In the genomic region with DNA sequence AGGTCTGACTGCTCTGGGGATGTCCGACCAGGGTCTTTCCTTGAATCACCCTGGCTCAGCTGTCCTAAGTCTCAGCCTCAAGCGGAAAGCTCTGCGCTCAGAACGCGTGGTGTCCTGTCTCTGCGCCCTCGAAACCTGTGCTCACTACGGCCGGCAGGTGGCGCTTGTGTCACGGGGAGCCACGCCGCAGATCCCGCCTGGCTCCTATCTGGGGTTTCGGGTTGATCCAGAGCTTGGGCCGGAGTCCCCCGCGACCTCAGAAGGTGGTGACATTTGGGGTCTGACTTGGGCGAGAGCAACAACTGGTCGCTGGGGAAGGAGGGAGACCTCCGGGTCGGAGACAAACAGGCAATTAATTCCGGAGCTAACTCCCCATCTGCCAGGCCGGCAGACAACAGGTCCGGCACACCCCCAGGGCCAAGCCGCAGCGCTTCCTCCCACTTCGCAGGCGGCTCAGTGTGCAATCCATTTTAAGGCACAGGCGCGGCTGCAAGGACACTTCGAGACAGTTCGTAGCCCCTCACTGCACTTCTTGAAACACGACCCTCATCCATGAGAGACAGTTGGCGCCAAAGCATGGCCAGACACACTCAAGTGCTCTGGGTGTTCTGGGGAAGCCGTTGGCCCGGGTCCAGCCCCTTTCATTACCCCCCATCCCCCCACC, we compare ENCODE assay signal across 9 mouse cellular contexts. TPM values are rescaled to one million over a fixed set of nuclear protein-coding genes. Genes with fewer than 3 reads are reported as not detected.
DNase-seq lines count a peak whose midpoint lies in the region; ATAC-seq and TF ChIP-seq lines count a peak whose summit lies in the region.
"Had no signal": no experiment of that assay in that cellular context is flagged by ENCODE, and none has a peak within 500 bp of the region (broad histone marks: within the 10 kb centered on the region; RNA-seq: fewer than 3 reads in every experiment).

No protein-coding gene starts in this region.

- peak overlapping the region; percentile 76; the same call in 1 of the 2 replicates for H3K9ac ChIP-seq in heart, embryonic 14.5 days (ENCODE audit: low read length)
- no peak overlapping the region for H3K9ac ChIP-seq in kidney, postnatal 0 days (ENCODE audit: low read depth, low read length)
- no peak overlapping the region for H3K9ac ChIP-seq in liver, adult 2 months (ENCODE audit: low read depth, low read length)

- peak; percentile 98 for TF ChIP-seq CTCF in kidney, postnatal 0 days (IDR thresholded peaks at IDR 0.05; ENCODE audit: low read depth)
- peak; percentile 93 for TF ChIP-seq CTCF in liver, adult 2 months (IDR thresholded peaks at IDR 0.05; ENCODE audit: low read depth, low read length)

- no peaks in the 10 kb centered on the region for H3K9me3 ChIP-seq in heart, embryonic 14.5 days (ENCODE audit: control insufficient read depth, low read length)
- H3K9me3 ChIP-seq in kidney, postnatal 0 days (replicated peaks; ENCODE audit: low read length) = no peaks in the 10 kb centered on the region

- ATAC-seq in CD4-positive, CD25-positive, alpha-beta regulatory T cell, adult 4 months = peak; percentile 68
- ATAC-seq in erythroblast, adult 5-6 weeks (replicated peaks; ENCODE audit: low FRiP score, poor library complexity, severe bottlenecking) = peak; percentile 69
- peak; percentile 31 for ATAC-seq in heart, embryonic 14.5 days (ENCODE audit: insufficient number of reproducible peaks, insufficient read depth, low FRiP score, low read depth)
- peak; percentile 37 for ATAC-seq in kidney, postnatal 0 days (replicated peaks; ENCODE audit: low FRiP score, low read depth)

- H3K36me3 ChIP-seq in heart, embryonic 14.5 days (ENCODE audit: control insufficient read depth, insufficient read depth, low read length) = no peaks in the 10 kb centered on the region
- H3K36me3 ChIP-seq in kidney, postnatal 0 days (ENCODE audit: insufficient read depth, low read length) = no peaks in the 10 kb centered on the region
- H3K36me3 ChIP-seq in liver, adult 2 months (ENCODE audit: control insufficient read depth, insufficient read depth, low read length) = no peaks in the 10 kb centered on the region
- no peaks in the 10 kb centered on the region for H3K36me3 ChIP-seq in splenic B cell, adult 2 months (ENCODE audit: control insufficient read depth, insufficient read depth, low read length, poor library complexity, severe bottlenecking)

- no peaks in the 10 kb centered on the region for H3K79me2 ChIP-seq in liver, adult 2 months (ENCODE audit: control insufficient read depth, insufficient read depth, low read length)

- H3K4me2 ChIP-seq in heart, embryonic 14.5 days (ENCODE audit: low read length) = peak overlapping the region; percentile 89
- H3K4me2 ChIP-seq in kidney, postnatal 0 days (ENCODE audit: low read length) = peak overlapping the region; percentile 71

- H3K27me3 ChIP-seq in heart, embryonic 14.5 days (ENCODE audit: control insufficient read depth, insufficient read depth, low read length) = peaks cover 69% of the 10 kb centered on the region
- H3K27me3 ChIP-seq in kidney, postnatal 0 days (ENCODE audit: insufficient read depth, low read length) = peaks cover 44% of the 10 kb centered on the region
- H3K27me3 ChIP-seq in liver, adult 2 months (ENCODE audit: control insufficient read depth, insufficient read depth, low read length) = peaks cover 21% of the 10 kb centered on the region
- 0 out of 2 replicates have a peak, but pooled peaks cover 2% of the 10 kb centered on the region for H3K27me3 ChIP-seq in splenic B cell, adult 2 months (ENCODE audit: control insufficient read depth, insufficient read depth, low read length, poor library complexity, severe bottlenecking)

- 0 out of 4 replicates have a peak overlapping the region, but pooled peaks of 1 of the 2 experiments have one; percentile 9 for H3K27ac ChIP-seq in heart, embryonic 14.5 days (replicated peaks in 1 of 2; ENCODE audit: control insufficient read depth in 1 of 2, insufficient read depth in 1 of 2, low read depth in 2 of 2, low read length in 2 of 2)
- no peak overlapping the region for H3K27ac ChIP-seq in kidney, postnatal 0 days
- no peak overlapping the region for H3K27ac ChIP-seq in liver, adult 2 months (replicated peaks; ENCODE audit: insufficient read depth, low read depth, low read length)

- TF ChIP-seq POLR2A in liver, adult 2 months (IDR thresholded peaks at IDR 0.05; ENCODE audit: extremely low read depth, insufficient read depth, low read length) = no peak

- peaks cover 14 to 33% of the 10 kb centered on the region in 2 experiments; a peak in 3 of 4 replicates for H3K4me1 ChIP-seq in heart, embryonic 14.5 days (ENCODE audit: control insufficient read depth in 2 of 2, insufficient read depth in 2 of 2, low read length in 2 of 2)
- H3K4me1 ChIP-seq in kidney, postnatal 0 days (replicated peaks; ENCODE audit: insufficient read depth, low read length) = peaks cover 26% of the 10 kb centered on the region
- 0 out of 2 replicates have a peak, but pooled peaks cover 2% of the 10 kb centered on the region for H3K4me1 ChIP-seq in liver, adult 2 months (ENCODE audit: control insufficient read depth, insufficient read depth, low read length)

- peak overlapping the region; percentile 43 to 56 for H3K4me3 ChIP-seq in heart, embryonic 14.5 days (ENCODE audit: control insufficient read depth in 1 of 2, insufficient read depth in 1 of 2, low read depth in 1 of 2, low read length in 2 of 2)
- H3K4me3 ChIP-seq in kidney, postnatal 0 days (replicated peaks; ENCODE audit: low read depth, low read length) = peak overlapping the region; percentile 40
- H3K4me3 ChIP-seq in liver, adult 2 months (ENCODE audit: insufficient read depth, low read depth, low read length) = peak overlapping the region; percentile 60; the same call in 1 of the 2 replicates

- under 1% methylated on average over 37 of the region's 37 CpGs for WGBS in heart, embryonic 14.5 days
- under 1% methylated on average over 37 of the region's 37 CpGs for WGBS in kidney, postnatal 0 days
- WGBS in liver, adult 2 months = 2% methylated on average over 37 of the region's 37 CpGs

- peak; percentile 39 for DNase-seq in brain, embryonic 18.5 days (ENCODE audit: low read depth, low spot score)
- DNase-seq in kidney, postnatal 0 days (ENCODE audit: low spot score) = peak; percentile 89
- DNase-seq in liver, adult 2 months (ENCODE audit: extremely low read depth, low read depth, low spot score) = no peak
- DNase-seq in naive thymus-derived CD4-positive, alpha-beta T cell, adult 2 months (ENCODE audit: low read depth) = peak; percentile 72
- peak; percentile 74 for DNase-seq in splenic B cell, adult 2 months (ENCODE audit: low read depth, low spot score)

RNA-seq across cellular contexts. Expression of a gene that starts 0.7 kb away (rescaled TPM):
- not detected for polyA plus RNA-seq in CD4-positive, CD25-positive, alpha-beta regulatory T cell, adult 4 months (2017; shearing (Covaris generic))
- total RNA-seq in erythroblast, adult 5-6 weeks (2015; ENCODE audit: low replicate concordance) = not detected in 2 replicates
- not detected in 2 replicates for total RNA-seq in erythroblast, adult 5-6 weeks (2017; ENCODE audit: low replicate concordance)
- 1.7 and 1.9 TPM in 2 replicates for polyA plus RNA-seq in heart, embryonic 14.5 days (2014; fragmentation: Nextera tagmentation; extraction: Ambion mirVana)
- 2.2 and 2.7 TPM in 2 replicates for polyA plus RNA-seq in kidney, postnatal 0 days (2015; fragmentation: Nextera tagmentation; extraction: Ambion mirVana)
- total RNA-seq in liver, adult 2 months (2014; rRNA removed) = 0.27 and 0.28 TPM in 2 replicates
- polyA plus RNA-seq in liver, adult 2 months (2012; rRNA removed) = 0.77 and 0.84 TPM in 2 replicates
- polyA plus RNA-seq: erythroblast, embryonic 14.5 days had no signal

RNA-seq across cellular contexts. Expression of a gene that starts 38.9 kb away (rescaled TPM):
- polyA plus RNA-seq in CD4-positive, CD25-positive, alpha-beta regulatory T cell, adult 4 months (2017; shearing (Covaris generic)) = not detected
- total RNA-seq in erythroblast, adult 5-6 weeks (2015; ENCODE audit: low replicate concordance) = not detected in 2 replicates
- total RNA-seq in erythroblast, adult 5-6 weeks (2017; ENCODE audit: low replicate concordance) = not detected in 2 replicates
- polyA plus RNA-seq in heart, embryonic 14.5 days (2014; fragmentation: Nextera tagmentation; extraction: Ambion mirVana) = 0.15 TPM in 1 of 2 replicates, not detected in the other
- polyA plus RNA-seq in kidney, postnatal 0 days (2015; fragmentation: Nextera tagmentation; extraction: Ambion mirVana) = 2.2 and 2.3 TPM in 2 replicates
- total RNA-seq in liver, adult 2 months (2014; rRNA removed) = 162 and 179 TPM in 2 replicates
- 398 and 612 TPM in 2 replicates for polyA plus RNA-seq in liver, adult 2 months (2012; rRNA removed)
- polyA plus RNA-seq: erythroblast, embryonic 14.5 days had no signal

Comparison
In these comparisons a context has a peak if more than half of its experiments do, and no peak if none do; other contexts are left out.
1. RNA of a gene that starts 38.9 kb away (polyA plus RNA-seq): 398 to 612 TPM in liver, adult 2 months; 2.2 to 2.3 TPM in kidney, postnatal 0 days, 0.15 TPM in heart, embryonic 14.5 days and not detected in CD4-positive, CD25-positive, alpha-beta regulatory T cell, adult 4 months; every median in the first group is over 100 times any median in the second.
2. Peak in every context shown above with its lines, with median percentiles within 50 percentile points of each other: ATAC-seq and H3K4me3 ChIP-seq.